Mouse (Mus musculus) embryo, embryonic 11.5 days (tissue): ENCODE measurements around the gene Spats2.

Experiments
- DNase-seq: peaks from one replicate; pipeline ENCODE4 v3.0.0-alpha.2; 2012; ENCODE audit warnings: low read depth, low spot score

Spats2 gene

DNA sequence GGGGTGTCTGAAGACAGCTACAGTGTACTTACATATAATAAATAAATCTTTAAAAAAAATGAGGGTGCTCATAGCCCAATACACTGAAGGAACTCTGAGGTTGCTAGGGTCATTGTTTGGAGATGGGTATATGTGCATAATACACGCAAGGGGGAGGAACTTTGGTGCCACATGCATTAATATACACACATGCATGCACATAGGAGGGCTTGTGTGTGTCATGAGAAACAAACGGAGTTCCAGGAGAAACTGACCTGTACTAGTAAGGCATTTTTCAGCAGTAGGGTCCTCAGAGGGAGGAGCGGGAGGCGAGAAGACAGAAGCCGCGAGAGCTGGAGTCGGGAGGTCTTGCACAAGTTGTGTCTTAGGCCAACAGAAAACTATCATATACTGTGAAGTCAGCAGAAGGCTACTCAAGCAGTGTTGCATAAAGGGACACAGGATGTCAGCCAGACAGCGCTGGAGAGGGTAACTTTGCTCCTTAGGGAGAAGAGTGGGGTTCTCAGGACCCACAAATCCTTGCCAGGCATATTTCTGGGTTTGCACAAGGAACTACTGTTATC lies 133.5 kb downstream of the Spats2 start:
- no peak for DNase-seq

- peak; percentile 54 for DNase-seq
These were observed 134.1 kb downstream of the Spats2 start for GRCm38 (mm10) chr15:99259730-99260252.

- DNase-seq, result no peak
These were observed 137.0 kb downstream of the Spats2 start for GRCm38 (mm10) chr15:99262702-99263101.
